Mouse (Mus musculus): ENCODE data around the gene Klrb1a. TPM values are rescaled to one million over a fixed set of nuclear protein-coding genes. Genes with fewer than 3 reads are reported as not detected.
"Not testable (repeated sequence)": the region's sequence is repeated elsewhere in the genome, so short reads cannot be mapped to it uniquely, and the experiment has no call there.

The Klrb1a gene
- not detected in 2 replicates for polyA plus RNA-seq (2015; fragmentation: Nextera tagmentation; extraction: Ambion mirVana)

- 96% methylated on average over 5 of the region's 5 CpGs for WGBS
Measured at GRCm38 (mm10) chr6:128623433-128623832, at the start of gene Klrb1a. Gene Klrb1a (minus strand): TSS chr6:128623533.

GRCm38 (mm10) chr6:128669936-128670335, 46.6 kb upstream of the Klrb1a start:
- Histone ChIP-seq H3K4me3 (ENCODE audit: low read depth, low read length) (no peak overlapping the region), H3K36me3 (ENCODE audit: control insufficient read depth, insufficient read depth, low read length) (no peaks in the 10 kb centered on the region), H3K9me3 (ENCODE audit: control insufficient read depth, low read length) (no peaks in the 10 kb centered on the region), H3K4me2 (replicated peaks; ENCODE audit: low read depth) (no peak overlapping the region), H3K4me1 (replicated peaks; ENCODE audit: control insufficient read depth, insufficient read depth) (no peaks in the 10 kb centered on the region), H3K9ac (ENCODE audit: low read length) (no peak overlapping the region), H3K27me3 (ENCODE audit: control insufficient read depth, insufficient read depth, low read length) (no peaks in the 10 kb centered on the region), H3K27ac (replicated peaks) (no peak overlapping the region)
- DNase-seq (ENCODE audit: low spot score) (no peak), ATAC-seq (ENCODE audit: low FRiP score, low TSS enrichment) (no peak)
- TF ChIP-seq EP300 (optimal IDR thresholded peaks at IDR 0.05) (no peak), CTCF (IDR thresholded peaks at IDR 0.05; ENCODE audit: low read depth) (no peak)
- whole genome bisulfite sequencing, result 42% methylated on average over 4 of the region's 4 CpGs

More at GRCm38 (mm10) chr6:128623433-128623832, at the start of gene Klrb1a:
- H3K27me3 ChIP-seq (ENCODE audit: control insufficient read depth, insufficient read depth, low read length); H3K9me3 ChIP-seq (ENCODE audit: control insufficient read depth, low read length); DNase-seq (ENCODE audit: low spot score); ATAC-seq (ENCODE audit: low FRiP score, low TSS enrichment); H3K4me1 ChIP-seq (replicated peaks; ENCODE audit: control insufficient read depth, insufficient read depth); H3K4me2 ChIP-seq (replicated peaks; ENCODE audit: low read depth); H3K9ac ChIP-seq (ENCODE audit: low read length); H3K27ac ChIP-seq (replicated peaks); H3K36me3 ChIP-seq (ENCODE audit: control insufficient read depth, insufficient read depth, low read length); H3K4me3 ChIP-seq (ENCODE audit: low read depth, low read length): not testable (repeated sequence)

GRCm38 (mm10) chr6:128662206-128662605, 38.9 kb upstream of the Klrb1a start, which contains the start of gene Clec2h:
Gene Clec2h (plus strand): TSS chr6:128662385.
- Histone ChIP-seq H3K27me3 (ENCODE audit: control insufficient read depth, insufficient read depth, low read length) (no peaks in the 10 kb centered on the region), H3K4me3 (ENCODE audit: low read depth, low read length) (no peak within 1 kb of the TSS), H3K4me2 (replicated peaks; ENCODE audit: low read depth) (no peak within 1 kb of the TSS), H3K9ac (ENCODE audit: low read length) (no peak within 1 kb of the TSS), H3K27ac (replicated peaks) (no peak within 1 kb of the TSS), H3K36me3 (ENCODE audit: control insufficient read depth, insufficient read depth, low read length) (no peaks in the 10 kb centered on the region), H3K9me3 (ENCODE audit: control insufficient read depth, low read length) (no peaks in the 10 kb centered on the region), H3K4me1 (replicated peaks; ENCODE audit: control insufficient read depth, insufficient read depth) (no peaks in the 10 kb centered on the region)
- ATAC-seq (ENCODE audit: low FRiP score, low TSS enrichment), result peak; percentile 81
- TF ChIP-seq EP300 (optimal IDR thresholded peaks at IDR 0.05), result no peak
- peak; percentile 58 for TF ChIP-seq CTCF (IDR thresholded peaks at IDR 0.05; ENCODE audit: low read depth)
- DNase-seq (ENCODE audit: low spot score), result no peak
- 3% methylated on average over 1 of the region's 1 CpGs for WGBS

DNA sequence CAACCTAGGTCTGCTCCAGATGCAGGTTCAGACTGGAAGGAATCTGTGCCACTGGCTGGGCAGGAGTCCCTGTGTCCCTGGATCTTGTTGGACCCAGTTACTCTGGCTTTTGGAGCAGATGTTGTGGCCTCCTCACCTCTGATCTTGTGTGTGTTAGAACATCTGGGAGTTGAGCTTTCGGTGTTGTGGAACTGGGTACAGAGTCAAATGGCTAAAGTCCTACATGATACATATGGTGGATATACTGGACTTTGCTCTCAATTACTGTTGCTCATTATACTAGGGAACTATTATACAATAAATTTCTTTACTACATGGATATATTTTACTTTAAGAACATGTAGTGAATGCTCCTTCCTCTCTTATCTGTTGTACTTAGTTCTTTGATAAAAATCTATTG, 37.9 kb upstream of the Klrb1a start:
- no peak overlapping the region for H3K4me3 ChIP-seq (ENCODE audit: low read depth, low read length)
- ATAC-seq (ENCODE audit: low FRiP score, low TSS enrichment), result no peak
- no peaks in the 10 kb centered on the region for H3K9me3 ChIP-seq (ENCODE audit: control insufficient read depth, low read length)
- no peak overlapping the region for H3K27ac ChIP-seq (replicated peaks)
- WGBS, result 89% methylated on average over 1 of the region's 1 CpGs
- no peaks in the 10 kb centered on the region for H3K4me1 ChIP-seq (replicated peaks; ENCODE audit: control insufficient read depth, insufficient read depth)
- H3K36me3 ChIP-seq (ENCODE audit: control insufficient read depth, insufficient read depth, low read length), result no peaks in the 10 kb centered on the region
- TF ChIP-seq CTCF (IDR thresholded peaks at IDR 0.05; ENCODE audit: low read depth), result no peak
- no peak for TF ChIP-seq EP300 (optimal IDR thresholded peaks at IDR 0.05)
- H3K4me2 ChIP-seq (replicated peaks; ENCODE audit: low read depth), result no peak overlapping the region
- no peaks in the 10 kb centered on the region for H3K27me3 ChIP-seq (ENCODE audit: control insufficient read depth, insufficient read depth, low read length)
- no peak overlapping the region for H3K9ac ChIP-seq (ENCODE audit: low read length)
- DNase-seq (ENCODE audit: low spot score), result no peak

DNA sequence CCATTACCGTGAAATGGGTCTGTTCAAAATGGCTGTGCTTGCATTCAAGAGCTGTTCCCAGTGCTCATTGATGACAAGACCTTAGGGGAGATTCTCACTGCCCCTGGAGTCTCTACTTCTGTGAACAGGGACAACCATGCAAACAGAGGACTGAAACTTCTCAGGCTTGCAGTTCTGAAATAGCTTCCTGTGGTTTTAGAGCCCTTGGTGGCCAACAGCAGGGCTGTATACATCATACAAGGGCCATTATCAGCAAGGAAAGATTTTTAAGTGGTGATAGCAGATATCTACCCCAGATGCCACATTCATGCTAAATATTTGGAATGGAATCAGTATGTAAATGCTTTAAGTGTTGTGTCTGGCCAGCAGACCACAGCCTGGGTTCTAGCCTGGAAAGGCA, 29.6 kb upstream of the Klrb1a start:
- ATAC-seq (ENCODE audit: low FRiP score, low TSS enrichment) (no peak), DNase-seq (ENCODE audit: low spot score) (no peak)
- Histone ChIP-seq H3K27ac (replicated peaks) (no peak overlapping the region), H3K4me1 (replicated peaks; ENCODE audit: control insufficient read depth, insufficient read depth) (no peaks in the 10 kb centered on the region), H3K4me2 (replicated peaks; ENCODE audit: low read depth) (no peak overlapping the region), H3K4me3 (ENCODE audit: low read depth, low read length) (no peak overlapping the region), H3K27me3 (ENCODE audit: control insufficient read depth, insufficient read depth, low read length) (no peaks in the 10 kb centered on the region), H3K9me3 (ENCODE audit: control insufficient read depth, low read length) (no peaks in the 10 kb centered on the region), H3K9ac (ENCODE audit: low read length) (no peak overlapping the region), H3K36me3 (ENCODE audit: control insufficient read depth, insufficient read depth, low read length) (no peaks in the 10 kb centered on the region)
- TF ChIP-seq CTCF (IDR thresholded peaks at IDR 0.05; ENCODE audit: low read depth) (no peak), EP300 (optimal IDR thresholded peaks at IDR 0.05) (no peak)
- 97% methylated on average over 1 of the region's 1 CpGs for WGBS

DNA sequence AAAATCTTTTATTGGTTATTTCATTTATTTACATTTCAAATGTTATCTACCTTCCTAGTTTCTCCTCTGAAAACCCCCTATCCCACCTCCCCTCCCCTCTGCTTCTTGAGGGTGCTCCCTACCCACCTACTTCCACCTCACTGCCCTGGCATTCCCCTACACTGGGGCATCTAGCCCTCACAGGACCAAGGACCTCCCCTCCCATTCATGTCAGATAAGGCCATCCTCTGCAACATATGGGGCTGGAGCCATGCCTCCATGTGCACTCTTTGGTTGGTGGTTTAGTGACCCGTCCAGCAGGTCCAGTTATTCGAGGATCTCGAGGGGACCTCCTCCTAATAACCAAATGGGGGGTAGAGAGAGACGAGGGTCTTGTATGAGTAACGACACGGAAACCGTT, 27.5 kb upstream of the Klrb1a start:
- H3K4me3 ChIP-seq (ENCODE audit: low read depth, low read length); H3K36me3 ChIP-seq (ENCODE audit: control insufficient read depth, insufficient read depth, low read length); DNase-seq (ENCODE audit: low spot score); H3K27me3 ChIP-seq (ENCODE audit: control insufficient read depth, insufficient read depth, low read length); H3K27ac ChIP-seq (replicated peaks); H3K9me3 ChIP-seq (ENCODE audit: control insufficient read depth, low read length); H3K4me2 ChIP-seq (replicated peaks; ENCODE audit: low read depth); H3K4me1 ChIP-seq (replicated peaks; ENCODE audit: control insufficient read depth, insufficient read depth); H3K9ac ChIP-seq (ENCODE audit: low read length): not testable (repeated sequence)
- WGBS, result 66% methylated on average over 4 of the region's 7 CpGs
- peak; percentile 38; the same call in 1 of the 2 replicates for ATAC-seq (ENCODE audit: low FRiP score, low TSS enrichment)

All from stomach, postnatal 0 days (tissue).